Mouse (Mus musculus): ENCODE measurements around the gene 9130023H24Rik. TPM values are rescaled to one million over a fixed set of nuclear protein-coding genes. Genes with fewer than 3 reads are reported as not detected.

The 9130023H24Rik gene
- polyA plus RNA-seq, 1 experiment from 2014 or later = 6.6 TPM

- H3K9me3 ChIP-seq (replicated peaks; ENCODE audit: control insufficient read depth, low read length) = no peaks in the 10 kb centered on the region
- no peaks in the 10 kb centered on the region for H3K36me3 ChIP-seq (ENCODE audit: control insufficient read depth, insufficient read depth, low read length)
- no peak overlapping the region for H3K27ac ChIP-seq (ENCODE audit: low read depth, low read length)
- no peak overlapping the region for H3K9ac ChIP-seq (ENCODE audit: low read depth, low read length)
- H3K4me1 ChIP-seq (ENCODE audit: control insufficient read depth, insufficient read depth, low read length) = peaks cover 2% of the 10 kb centered on the region; the same call in 1 of the 2 replicates
- no peaks in the 10 kb centered on the region for H3K27me3 ChIP-seq (ENCODE audit: control insufficient read depth, insufficient read depth, low read length)
- no peak for ATAC-seq (replicated peaks; ENCODE audit: insufficient number of reproducible peaks, low FRiP score, low TSS enrichment)
- no peak overlapping the region for H3K4me3 ChIP-seq (ENCODE audit: low read depth, low read length)
- no peak overlapping the region for H3K4me2 ChIP-seq
- WGBS (ENCODE audit: insufficient replicate concordance) = 41% methylated on average over 8 of the region's 8 CpGs
These were observed 6.1 kb downstream of the 9130023H24Rik start for GRCm38 (mm10) chr7:128231741-128232140.

GRCm38 (mm10) chr7:128220936-128221335, 16.9 kb downstream of the 9130023H24Rik start:
- no peak overlapping the region for H3K27ac ChIP-seq (ENCODE audit: low read depth, low read length)
- H3K9me3 ChIP-seq (replicated peaks; ENCODE audit: control insufficient read depth, low read length) = no peaks in the 10 kb centered on the region
- no peak overlapping the region for H3K4me3 ChIP-seq (ENCODE audit: low read depth, low read length)
- no peak overlapping the region for H3K9ac ChIP-seq (ENCODE audit: low read depth, low read length)
- no peak overlapping the region for H3K4me2 ChIP-seq
- ATAC-seq (replicated peaks; ENCODE audit: insufficient number of reproducible peaks, low FRiP score, low TSS enrichment) = no peak
- H3K27me3 ChIP-seq (ENCODE audit: control insufficient read depth, insufficient read depth, low read length) = no peaks in the 10 kb centered on the region
- H3K36me3 ChIP-seq (ENCODE audit: control insufficient read depth, insufficient read depth, low read length) = no peaks in the 10 kb centered on the region
- no peaks in the 10 kb centered on the region for H3K4me1 ChIP-seq (ENCODE audit: control insufficient read depth, insufficient read depth, low read length)
- 85% methylated on average over 3 of the region's 3 CpGs for WGBS (ENCODE audit: insufficient replicate concordance)

GRCm38 (mm10) chr7:128219952-128220351, 17.9 kb downstream of the 9130023H24Rik start:
- Histone ChIP-seq H3K27ac (ENCODE audit: low read depth, low read length) (no peak overlapping the region), H3K9me3 (replicated peaks; ENCODE audit: control insufficient read depth, low read length) (no peaks in the 10 kb centered on the region), H3K9ac (ENCODE audit: low read depth, low read length) (no peak overlapping the region), H3K4me2 (no peak overlapping the region), H3K4me1 (ENCODE audit: control insufficient read depth, insufficient read depth, low read length) (no peaks in the 10 kb centered on the region), H3K27me3 (ENCODE audit: control insufficient read depth, insufficient read depth, low read length) (no peaks in the 10 kb centered on the region), H3K36me3 (ENCODE audit: control insufficient read depth, insufficient read depth, low read length) (no peaks in the 10 kb centered on the region), H3K4me3 (ENCODE audit: low read depth, low read length) (no peak overlapping the region)
- 58% methylated on average over 4 of the region's 4 CpGs for WGBS (ENCODE audit: insufficient replicate concordance)
- ATAC-seq (replicated peaks; ENCODE audit: insufficient number of reproducible peaks, low FRiP score, low TSS enrichment) = no peak

GRCm38 (mm10) chr7:128209826-128210225, 28.0 kb downstream of the 9130023H24Rik start:
- ATAC-seq (replicated peaks; ENCODE audit: insufficient number of reproducible peaks, low FRiP score, low TSS enrichment) = no peak
- no peak overlapping the region for H3K27ac ChIP-seq (ENCODE audit: low read depth, low read length)
- 48% methylated on average over 3 of the region's 3 CpGs for WGBS (ENCODE audit: insufficient replicate concordance)

GRCm38 (mm10) chr7:128208187-128208586, 29.6 kb downstream of the 9130023H24Rik start:
- Histone ChIP-seq H3K9me3 (replicated peaks; ENCODE audit: control insufficient read depth, low read length) (no peaks in the 10 kb centered on the region), H3K4me1 (ENCODE audit: control insufficient read depth, insufficient read depth, low read length) (no peaks in the 10 kb centered on the region), H3K27me3 (ENCODE audit: control insufficient read depth, insufficient read depth, low read length) (no peaks in the 10 kb centered on the region), H3K27ac (ENCODE audit: low read depth, low read length) (no peak overlapping the region), H3K4me3 (ENCODE audit: low read depth, low read length) (no peak overlapping the region), H3K9ac (ENCODE audit: low read depth, low read length) (no peak overlapping the region), H3K36me3 (ENCODE audit: control insufficient read depth, insufficient read depth, low read length) (no peaks in the 10 kb centered on the region), H3K4me2 (no peak overlapping the region)
- 7% methylated on average over 4 of the region's 4 CpGs for WGBS (ENCODE audit: insufficient replicate concordance)
- ATAC-seq (replicated peaks; ENCODE audit: insufficient number of reproducible peaks, low FRiP score, low TSS enrichment) = no peak

More at GRCm38 (mm10) chr7:128209826-128210225, 28.0 kb downstream of the 9130023H24Rik start:
- no peak overlapping the region for H3K4me2 ChIP-seq
- no peaks in the 10 kb centered on the region for H3K36me3 ChIP-seq (ENCODE audit: control insufficient read depth, insufficient read depth, low read length)
- no peak overlapping the region for H3K9ac ChIP-seq (ENCODE audit: low read depth, low read length)
- H3K27me3 ChIP-seq (ENCODE audit: control insufficient read depth, insufficient read depth, low read length) = no peaks in the 10 kb centered on the region
- no peak overlapping the region for H3K4me3 ChIP-seq (ENCODE audit: low read depth, low read length)
- H3K4me1 ChIP-seq (ENCODE audit: control insufficient read depth, insufficient read depth, low read length) = no peaks in the 10 kb centered on the region
- H3K9me3 ChIP-seq (replicated peaks; ENCODE audit: control insufficient read depth, low read length) = no peaks in the 10 kb centered on the region

- H3K27ac ChIP-seq (ENCODE audit: low read depth, low read length) = peak within 1 kb of the TSS; percentile 66
- no peak; the same call in 1 of the 2 replicates for ATAC-seq (replicated peaks; ENCODE audit: insufficient number of reproducible peaks, low FRiP score, low TSS enrichment)
- no peaks in the 10 kb centered on the region for H3K36me3 ChIP-seq (ENCODE audit: control insufficient read depth, insufficient read depth, low read length)
- H3K9me3 ChIP-seq (replicated peaks; ENCODE audit: control insufficient read depth, low read length) = no peaks in the 10 kb centered on the region
- no peaks in the 10 kb centered on the region for H3K4me1 ChIP-seq (ENCODE audit: control insufficient read depth, insufficient read depth, low read length)
- H3K27me3 ChIP-seq (ENCODE audit: control insufficient read depth, insufficient read depth, low read length) = no peaks in the 10 kb centered on the region
- peak within 1 kb of the TSS; percentile 63 for H3K9ac ChIP-seq (ENCODE audit: low read depth, low read length)
- peak within 1 kb of the TSS; percentile 55 for H3K4me2 ChIP-seq
- 46% methylated on average over 6 of the region's 6 CpGs for WGBS (ENCODE audit: insufficient replicate concordance)
- peak within 1 kb of the TSS; percentile 44 for H3K4me3 ChIP-seq (ENCODE audit: low read depth, low read length)
These were observed 31.7 kb downstream of the 9130023H24Rik start, which contains the start of gene Cox6a2 for GRCm38 (mm10) chr7:128206152-128206551. Cox6a2 (minus strand) TSS chr7:128206387.

- H3K36me3 ChIP-seq (ENCODE audit: control insufficient read depth, insufficient read depth, low read length) = no peaks in the 10 kb centered on the region
- no peaks in the 10 kb centered on the region for H3K9me3 ChIP-seq (replicated peaks; ENCODE audit: control insufficient read depth, low read length)
- no peak for ATAC-seq (replicated peaks; ENCODE audit: insufficient number of reproducible peaks, low FRiP score, low TSS enrichment)
- peak overlapping the region; percentile 44 for H3K4me3 ChIP-seq (ENCODE audit: low read depth, low read length)
- H3K4me2 ChIP-seq = peak overlapping the region; percentile 55
- no peaks in the 10 kb centered on the region for H3K4me1 ChIP-seq (ENCODE audit: control insufficient read depth, insufficient read depth, low read length)
- H3K27ac ChIP-seq (ENCODE audit: low read depth, low read length) = peak overlapping the region; percentile 66
- 74% methylated on average over 18 of the region's 18 CpGs for WGBS (ENCODE audit: insufficient replicate concordance)
- H3K9ac ChIP-seq (ENCODE audit: low read depth, low read length) = peak overlapping the region; percentile 63
- H3K27me3 ChIP-seq (ENCODE audit: control insufficient read depth, insufficient read depth, low read length) = no peaks in the 10 kb centered on the region
These were observed 32.1 kb downstream of the 9130023H24Rik start for GRCm38 (mm10) chr7:128205695-128206094.

GRCm38 (mm10) chr7:128204179-128204578, 33.7 kb downstream of the 9130023H24Rik start:
- Histone ChIP-seq H3K9me3 (replicated peaks; ENCODE audit: control insufficient read depth, low read length) (no peaks in the 10 kb centered on the region), H3K4me3 (ENCODE audit: low read depth, low read length) (no peak overlapping the region), H3K9ac (ENCODE audit: low read depth, low read length) (no peak overlapping the region), H3K4me1 (ENCODE audit: control insufficient read depth, insufficient read depth, low read length) (no peaks in the 10 kb centered on the region), H3K36me3 (ENCODE audit: control insufficient read depth, insufficient read depth, low read length) (no peaks in the 10 kb centered on the region), H3K4me2 (no peak overlapping the region), H3K27me3 (ENCODE audit: control insufficient read depth, insufficient read depth, low read length) (no peaks in the 10 kb centered on the region), H3K27ac (ENCODE audit: low read depth, low read length) (no peak overlapping the region)
- 89% methylated on average over 8 of the region's 8 CpGs for WGBS (ENCODE audit: insufficient replicate concordance)
- no peak for ATAC-seq (replicated peaks; ENCODE audit: insufficient number of reproducible peaks, low FRiP score, low TSS enrichment)

- Histone ChIP-seq H3K27ac (ENCODE audit: low read depth, low read length) (no peak overlapping the region; the same call in 1 of the 2 replicates), H3K27me3 (ENCODE audit: control insufficient read depth, insufficient read depth, low read length) (no peaks in the 10 kb centered on the region), H3K9ac (ENCODE audit: low read depth, low read length) (no peak overlapping the region), H3K4me2 (no peak overlapping the region), H3K9me3 (replicated peaks; ENCODE audit: control insufficient read depth, low read length) (no peaks in the 10 kb centered on the region), H3K36me3 (ENCODE audit: control insufficient read depth, insufficient read depth, low read length) (no peaks in the 10 kb centered on the region), H3K4me3 (ENCODE audit: low read depth, low read length) (no peak overlapping the region), H3K4me1 (ENCODE audit: control insufficient read depth, insufficient read depth, low read length) (no peaks in the 10 kb centered on the region)
- WGBS (ENCODE audit: insufficient replicate concordance) = 74% methylated on average over 9 of the region's 9 CpGs
- no peak for ATAC-seq (replicated peaks; ENCODE audit: insufficient number of reproducible peaks, low FRiP score, low TSS enrichment)
These were observed 34.8 kb downstream of the 9130023H24Rik start for GRCm38 (mm10) chr7:128203071-128203470.
